Mouse (Mus musculus) MEL (cell line): ENCODE results near the gene Kcnk10. TPM values are rescaled to one million over a fixed set of nuclear protein-coding genes. Genes with fewer than 3 reads are reported as not detected.

ENCODE experiments used
- DNase-seq: peaks from one replicate; pipeline ENCODE4 v3.0.0; 2011; ENCODE audit warnings: low read depth, low spot score
- H3K27ac ChIP-seq: 2 replicates; pipeline ENCODE4 v1.5.1; 2012; ENCODE audit warnings: low read depth, mild to moderate bottlenecking, control low read depth, low read length, moderate library complexity; ENCODE audit not compliant: control insufficient read depth
- H3K27me3 ChIP-seq, 2 experiments: fragments of 150-350 bp in 1 of 2; sonication (generic) in 1 of 2; 2 replicates each; pipeline ENCODE4 v1.6.1; 2012; ENCODE audit warnings: low read length in 2 of 2, mild to moderate bottlenecking in 2 of 2, improper control_type of control experiment in 1 of 2, moderate library complexity in 1 of 2; ENCODE audit not compliant: insufficient read depth in 2 of 2, control insufficient read depth in 1 of 2
- H3K36me3 ChIP-seq, 2 experiments: 2 replicates each; pipeline ENCODE4 v1.6.1; 2012 to 2014; ENCODE audit warnings: low read length in 2 of 2, improper control_type of control experiment in 1 of 2, inconsistent platforms in 1 of 2, mild to moderate bottlenecking in 1 of 2; ENCODE audit not compliant: insufficient read depth in 2 of 2, control insufficient read depth in 1 of 2
- H3K4me1 ChIP-seq, 2 experiments: fragments of 150-350 bp in 1 of 2; sonication (generic) in 1 of 2; 2 replicates each; pipeline ENCODE4 v1.6.1; 2012; ENCODE audit warnings: low read length in 2 of 2, improper control_type of control experiment in 1 of 2, mild to moderate bottlenecking in 1 of 2; ENCODE audit not compliant: insufficient read depth in 2 of 2, control insufficient read depth in 1 of 2
- H3K4me3 ChIP-seq, 2 experiments: fragments of 150-350 bp in 1 of 2; sonication (generic) in 1 of 2; 2 replicates each; pipeline ENCODE4 v1.5.1; 2012; ENCODE audit warnings: low read depth in 2 of 2, low read length in 2 of 2, mild to moderate bottlenecking in 2 of 2, moderate library complexity in 2 of 2, control low read depth in 1 of 2, improper control_type of control experiment in 1 of 2; ENCODE audit not compliant: control insufficient read depth in 1 of 2, insufficient read depth in 1 of 2
- H3K79me2 ChIP-seq: 2 replicates; pipeline ENCODE4 v1.6.1; 2012; ENCODE audit warnings: mild to moderate bottlenecking, low read length, moderate library complexity; ENCODE audit not compliant: control insufficient read depth, poor library complexity, insufficient read depth
- H3K9ac ChIP-seq: 2 replicates; pipeline ENCODE4 v1.6.1; 2012; ENCODE audit warnings: low read depth, mild to moderate bottlenecking, control low read depth, low read length, moderate library complexity; ENCODE audit not compliant: control insufficient read depth, poor library complexity, severe bottlenecking
- H3K9me3 ChIP-seq: fragments of 150-350 bp; sonication (generic); replicated peaks from 2 replicates; pipeline ENCODE4 v1.6.1; 2012; ENCODE audit warnings: mild to moderate bottlenecking, low read length, improper control_type of control experiment, moderate library complexity; ENCODE audit not compliant: insufficient read depth
- BHLHE40 ChIP-seq: IDR thresholded peaks from 2 replicates; pipeline ENCODE4 v1.6.1; 2012; ENCODE audit warnings: low read depth, mild to moderate bottlenecking, inconsistent platforms, low read length, improper control_type of control experiment, borderline replicate concordance
- CTCF ChIP-seq, 3 experiments: IDR thresholded peaks in 2 of 3; conservative IDR thresholded peaks in 1 of 3; 2 replicates each; pipeline ENCODE4 v1.5.1; 2011 to 2012; ENCODE audit warnings: low read length in 3 of 3, low read depth in 2 of 3, mild to moderate bottlenecking in 2 of 3, improper control_type of control experiment in 1 of 3, inconsistent platforms in 1 of 3, mixed read lengths in 1 of 3, moderate library complexity in 1 of 3; ENCODE audit not compliant: control insufficient read depth in 1 of 3, insufficient read depth in 1 of 3, poor library complexity in 1 of 3, severe bottlenecking in 1 of 3
- E2F4 ChIP-seq: IDR thresholded peaks from 2 replicates; pipeline ENCODE4 v1.6.1; 2011; ENCODE audit warnings: low read depth, low read length, improper control_type of control experiment, borderline replicate concordance
- ELF1 ChIP-seq: IDR thresholded peaks from 2 replicates; pipeline ENCODE4 v1.6.1; 2014; ENCODE audit warnings: low read depth, mild to moderate bottlenecking, inconsistent platforms, low read length, improper control_type of control experiment, moderate library complexity
- EP300 ChIP-seq, 2 experiments: IDR thresholded peaks; 2 replicates each; pipeline ENCODE4 v1.6.1; 2011; ENCODE audit warnings: improper control_type of control experiment in 2 of 2, low read length in 2 of 2, low read depth in 1 of 2, mild to moderate bottlenecking in 1 of 2
- ETS1 ChIP-seq: IDR thresholded peaks from 2 replicates; pipeline ENCODE4 v1.6.1; 2012; ENCODE audit warnings: low read depth, mild to moderate bottlenecking, inconsistent platforms, low read length, improper control_type of control experiment, moderate library complexity
- GATA1 ChIP-seq: IDR thresholded peaks from 2 replicates; pipeline ENCODE4 v1.6.1; 2011; ENCODE audit warnings: low read depth, low read length, improper control_type of control experiment
- MAFK ChIP-seq: IDR thresholded peaks from 2 replicates; pipeline ENCODE4 v1.6.1; 2011; ENCODE audit warnings: low read depth, mild to moderate bottlenecking, low read length, improper control_type of control experiment, borderline replicate concordance
- MXI1 ChIP-seq: IDR thresholded peaks from 2 replicates; pipeline ENCODE4 v1.6.1; 2011; ENCODE audit warnings: mild to moderate bottlenecking, low read depth, low read length, improper control_type of control experiment
- NRF1 ChIP-seq: IDR thresholded peaks from 2 replicates; pipeline ENCODE4 v1.6.1; 2014; ENCODE audit warnings: low read depth, mild to moderate bottlenecking, inconsistent platforms, low read length, improper control_type of control experiment, moderate library complexity; ENCODE audit not compliant: poor library complexity, insufficient read depth, severe bottlenecking
- RAD21 ChIP-seq: IDR thresholded peaks from 2 replicates; pipeline ENCODE4 v1.6.1; 2011; ENCODE audit warnings: mild to moderate bottlenecking, low read depth, low read length, improper control_type of control experiment
- RCOR1 ChIP-seq: IDR thresholded peaks from 2 replicates; pipeline ENCODE4 v1.6.1; 2012; ENCODE audit warnings: low read depth, mild to moderate bottlenecking, inconsistent platforms, low read length, improper control_type of control experiment
- TAL1 ChIP-seq: IDR thresholded peaks from 2 replicates; pipeline ENCODE4 v1.6.1; 2012; ENCODE audit warnings: mild to moderate bottlenecking, inconsistent platforms, low read length, moderate library complexity, mixed read lengths
- USF1 ChIP-seq: IDR thresholded peaks from 2 replicates; pipeline ENCODE4 v1.6.1; 2014; ENCODE audit warnings: low read depth, mild to moderate bottlenecking, inconsistent platforms, low read length, improper control_type of control experiment, moderate library complexity
- USF2 ChIP-seq, 2 experiments: IDR thresholded peaks; 2 replicates each; pipeline ENCODE4 v1.6.1; 2011 to 2012; ENCODE audit warnings: improper control_type of control experiment in 2 of 2, low read length in 2 of 2, borderline replicate concordance in 1 of 2, inconsistent platforms in 1 of 2, low read depth in 1 of 2, mild to moderate bottlenecking in 1 of 2; ENCODE audit not compliant: insufficient read depth in 1 of 2
- polyA plus RNA-seq, 2 experiments: library from polyadenylated mRNA; stranded (reverse) in 1 of 2; unstranded in 1 of 2; fragments of >175 nt in 1 of 2; fragments of >200 nt in 1 of 2; gene quantifications; 2 replicates each; pipeline versions ENCODE4 v1.2.1 to v1.2.4; 2012; ENCODE audit warnings: low replicate concordance in 2 of 2, low read depth in 1 of 2; ENCODE audit not compliant: insufficient read length in 2 of 2, insufficient read depth in 1 of 2, missing spikeins in 1 of 2
- total RNA-seq: library from RNA; depleted of rRNA; stranded (reverse); fragments of 300-350 nt; gene quantifications from 2 replicates; pipeline ENCODE4 v1.2.3, GENCODE M21; 2012

Kcnk10 gene
- total and polyA plus RNA-seq, 3 experiments = not detected

GRCm38 (mm10) chr12:98591016-98591415 is 12.9 kb upstream of the Kcnk10 start:
- Histone ChIP-seq H3K79me2 (no peaks in the 10 kb centered on the region), H3K36me3 (no peaks in the 10 kb centered on the region), H3K9ac (no peak overlapping the region), H3K4me3 (no peak overlapping the region), H3K4me1 (no peaks in the 10 kb centered on the region), H3K27me3 (peaks cover 0 to 1% of the 10 kb centered on the region in 2 experiments; a peak in 2 of 4 replicates), H3K9me3 (no peaks in the 10 kb centered on the region), H3K27ac (no peak overlapping the region)
- TF ChIP-seq MXI1 (no peak), MAFK (no peak), RCOR1 (no peak), ELF1 (no peak), USF1 (no peak), NRF1 (no peak), BHLHE40 (no peak), GATA1 (no peak)
- DNase-seq = no peak

GRCm38 (mm10) chr12:98588573-98588972 is 10.5 kb upstream of the Kcnk10 start:
- H3K36me3 ChIP-seq = no peaks in the 10 kb centered on the region
- no peak overlapping the region for H3K27ac ChIP-seq
- TF ChIP-seq USF2 (IDR thresholded peaks at IDR 0.05; ENCODE audit: borderline replicate concordance in 1 of 2, insufficient read depth in 1 of 2, low read depth in 1 of 2, low read length in 2 of 2) (no peak), ETS1 (no peak), GATA1 (no peak), RCOR1 (no peak), EP300 (IDR thresholded peaks at IDR 0.05; ENCODE audit: low read depth in 1 of 2, low read length in 2 of 2) (no peak), E2F4 (no peak), RAD21 (no peak), TAL1 (no peak)
- H3K4me3 ChIP-seq = no peak overlapping the region
- H3K27me3 ChIP-seq = peaks cover 0 to 1% of the 10 kb centered on the region in 2 experiments; a peak in 2 of 4 replicates
- DNase-seq = peak; percentile 38
- H3K9me3 ChIP-seq = no peaks in the 10 kb centered on the region
- H3K9ac ChIP-seq = no peak overlapping the region
- no peaks in the 10 kb centered on the region for H3K79me2 ChIP-seq
- no peaks in the 10 kb centered on the region for H3K4me1 ChIP-seq

- peak; percentile 8 for DNase-seq
- H3K36me3 ChIP-seq = no peaks in the 10 kb centered on the region
- no peak overlapping the region for H3K27ac ChIP-seq
- H3K27me3 ChIP-seq = no peaks in the 10 kb centered on the region
- no peak for TF ChIP-seq USF2 (IDR thresholded peaks at IDR 0.05; ENCODE audit: borderline replicate concordance in 1 of 2, insufficient read depth in 1 of 2, low read depth in 1 of 2, low read length in 2 of 2)
- peak in 1 of 3 experiments; percentile 32; a peak in 2 of 6 replicates for TF ChIP-seq CTCF (IDR thresholded peaks at IDR 0.05 in 2 of 3, conservative IDR thresholded peaks at IDR 0.05 in 1 of 3; ENCODE audit: control insufficient read depth in 1 of 3, insufficient read depth in 1 of 3, low read depth in 2 of 3, low read length in 3 of 3, poor library complexity in 1 of 3, severe bottlenecking in 1 of 3)
- TF ChIP-seq, all 39 proteins: peak for 1
- H3K9me3 ChIP-seq = no peaks in the 10 kb centered on the region
- no peak overlapping the region for H3K9ac ChIP-seq
- H3K4me1 ChIP-seq = no peaks in the 10 kb centered on the region
- H3K4me3 ChIP-seq = no peak overlapping the region
- no peaks in the 10 kb centered on the region for H3K79me2 ChIP-seq
Measured at GRCm38 (mm10) chr12:98585302-98585701, 7.2 kb upstream of the Kcnk10 start.
